Mouse (Mus musculus) limb, embryonic 15.5 days (tissue): ENCODE measurements around the gene Tgfbi. TPM values are rescaled to one million over a fixed set of nuclear protein-coding genes. Genes with fewer than 3 reads are reported as not detected.

ENCODE experiments used
- ATAC-seq: fragments of 200-750 bp; cut with Nextera tagmentation; 2 replicates; pipeline ENCODE4 v1.8.0; 2017; ENCODE audit warnings: low read depth, moderate TSS enrichment; ENCODE audit not compliant: insufficient number of reproducible peaks, low FRiP score, low TSS enrichment
- H3K27ac ChIP-seq: fragments of 300-500 bp; sonication (generic); 2 replicates; pipeline ENCODE4 v1.5.1; 2015; ENCODE audit warnings: moderate library complexity, mild to moderate bottlenecking, inconsistent platforms
- H3K27me3 ChIP-seq: fragments of 300-500 bp; sonication (generic); 2 replicates; pipeline ENCODE4 v1.6.1; 2015; ENCODE audit warnings: inconsistent platforms
- H3K36me3 ChIP-seq: fragments of 300-500 bp; sonication (generic); 2 replicates; pipeline ENCODE4 v1.6.1; 2015; ENCODE audit warnings: inconsistent platforms
- H3K4me1 ChIP-seq: fragments of 300-500 bp; sonication (generic); 2 replicates; pipeline ENCODE4 v1.6.1; 2015; ENCODE audit warnings: inconsistent platforms
- H3K4me2 ChIP-seq: fragments of 300-500 bp; sonication (generic); 2 replicates; pipeline ENCODE4 v1.6.1; 2015; ENCODE audit warnings: mild to moderate bottlenecking, inconsistent platforms
- H3K4me3 ChIP-seq: fragments of 300-500 bp; sonication (generic); 2 replicates; pipeline ENCODE4 v1.5.1; 2015; ENCODE audit warnings: mild to moderate bottlenecking, inconsistent platforms
- H3K9ac ChIP-seq: fragments of 300-500 bp; sonication (generic); 2 replicates; pipeline ENCODE4 v1.6.1; 2015; ENCODE audit warnings: inconsistent platforms
- H3K9me3 ChIP-seq: fragments of 300-500 bp; sonication (generic); 2 replicates; pipeline ENCODE4 v1.6.1; 2016; ENCODE audit warnings: inconsistent platforms
- WGBS: fragments of 180-500 bp; shearing (Covaris S2); methylation state at CpG from one replicate; pipeline ENCODE4 v1.1.7; 2015; 5-methylcytosine and 5-hydroxymethylcytosine counted together
- polyA plus RNA-seq: library from polyadenylated mRNA; unstranded; fragments of >200 nt; fragmentation: Nextera tagmentation; extraction: Ambion mirVana; gene quantifications from 2 replicates; pipeline ENCODE4 v1.2.1, GENCODE M21; 2015

Tgfbi gene
- polyA plus RNA-seq, 1 experiment from 2014 or later: 121 TPM

- Histone ChIP-seq H3K9ac (no peak overlapping the region), H3K9me3 (no peaks in the 10 kb centered on the region), H3K4me2 (no peak overlapping the region), H3K27ac (no peak overlapping the region), H3K27me3 (no peaks in the 10 kb centered on the region), H3K36me3 (no peaks in the 10 kb centered on the region), H3K4me1 (peaks cover 18% of the 10 kb centered on the region), H3K4me3 (no peak overlapping the region)
- 89% methylated on average over 4 of the region's 4 CpGs for WGBS
- no peak for ATAC-seq
Measured at GRCm38 (mm10) chr13:56677731-56678130, 68.4 kb downstream of the Tgfbi start.

- no peak overlapping the region for H3K4me2 ChIP-seq
- H3K9ac ChIP-seq: no peak overlapping the region
- no peak overlapping the region for H3K4me3 ChIP-seq
- H3K27ac ChIP-seq: no peak overlapping the region
- no peaks in the 10 kb centered on the region for H3K9me3 ChIP-seq
- H3K4me1 ChIP-seq: peaks cover 22% of the 10 kb centered on the region
- no peaks in the 10 kb centered on the region for H3K27me3 ChIP-seq
- ATAC-seq: no peak
- no peaks in the 10 kb centered on the region for H3K36me3 ChIP-seq
- WGBS: 46% methylated on average over 10 of the region's 10 CpGs
Measured at GRCm38 (mm10) chr13:56678188-56678787, 69.0 kb downstream of the Tgfbi start.

- no peaks in the 10 kb centered on the region for H3K27me3 ChIP-seq
- ATAC-seq: no peak
- no peak overlapping the region for H3K4me2 ChIP-seq
- H3K4me3 ChIP-seq: no peak overlapping the region
- peaks cover 20% of the 10 kb centered on the region for H3K4me1 ChIP-seq
- no peaks in the 10 kb centered on the region for H3K36me3 ChIP-seq
- no peak overlapping the region for H3K27ac ChIP-seq
- no peaks in the 10 kb centered on the region for H3K9me3 ChIP-seq
- 48% methylated on average over 10 of the region's 10 CpGs for WGBS
- no peak overlapping the region for H3K9ac ChIP-seq
Measured at GRCm38 (mm10) chr13:56678826-56679504, 69.6 kb downstream of the Tgfbi start.

GRCm38 (mm10) chr13:56681924-56682323, 72.6 kb downstream of the Tgfbi start:
- H3K4me1 ChIP-seq: peaks cover 20% of the 10 kb centered on the region
- peak overlapping the region; percentile 52 for H3K27ac ChIP-seq
- 66% methylated on average over 4 of the region's 4 CpGs for WGBS
- 0 out of 2 replicates have a peak overlapping the region, but pooled peaks have one; percentile 28 for H3K4me2 ChIP-seq
- H3K9ac ChIP-seq: no peak overlapping the region
- no peak overlapping the region for H3K4me3 ChIP-seq
- no peaks in the 10 kb centered on the region for H3K27me3 ChIP-seq
- no peaks in the 10 kb centered on the region for H3K9me3 ChIP-seq
- no peak for ATAC-seq
- H3K36me3 ChIP-seq: no peaks in the 10 kb centered on the region

- peaks cover 20% of the 10 kb centered on the region for H3K4me1 ChIP-seq
- H3K4me2 ChIP-seq: peak overlapping the region; percentile 28; the same call in 1 of the 2 replicates
- peak; percentile 78 for ATAC-seq
- H3K9me3 ChIP-seq: no peaks in the 10 kb centered on the region
- whole genome bisulfite sequencing: 51% methylated on average over 17 of the region's 17 CpGs
- H3K9ac ChIP-seq: no peak overlapping the region
- no peaks in the 10 kb centered on the region for H3K27me3 ChIP-seq
- H3K36me3 ChIP-seq: no peaks in the 10 kb centered on the region
- H3K4me3 ChIP-seq: no peak overlapping the region
- H3K27ac ChIP-seq: peak overlapping the region; percentile 52
Measured at GRCm38 (mm10) chr13:56682326-56682725, 73.0 kb downstream of the Tgfbi start.

GRCm38 (mm10) chr13:56683306-56683705, 74.0 kb downstream of the Tgfbi start:
- no peak for ATAC-seq
- Histone ChIP-seq H3K36me3 (no peaks in the 10 kb centered on the region), H3K27ac (no peak overlapping the region), H3K4me1 (peaks cover 20% of the 10 kb centered on the region), H3K9me3 (no peaks in the 10 kb centered on the region), H3K27me3 (no peaks in the 10 kb centered on the region), H3K9ac (no peak overlapping the region), H3K4me3 (no peak overlapping the region), H3K4me2 (no peak overlapping the region)
- WGBS: 75% methylated on average over 7 of the region's 7 CpGs

Other genes starting within 250 kb of the Tgfbi start
- 0.10 and 0.19 TPM in 2 replicates for gene Gm3045, start 182.9 kb upstream of the Tgfbi start, polyA plus RNA-seq
- gene Slc25a48, start 171.2 kb upstream of the Tgfbi start, polyA plus RNA-seq: 2.1 and 2.4 TPM in 2 replicates
- gene Il9, start 127.3 kb upstream of the Tgfbi start, polyA plus RNA-seq: not detected in 2 replicates
- gene Fbxl21, start 87.1 kb upstream of the Tgfbi start, polyA plus RNA-seq: 1.1 and 1.7 TPM in 2 replicates
- gene Lect2, start 61.0 kb upstream of the Tgfbi start, polyA plus RNA-seq: not detected in 2 replicates
- gene Smad5, start 93.5 kb downstream of the Tgfbi start, polyA plus RNA-seq: 27.3 and 30.4 TPM in 2 replicates
- gene Gm45623, start 144.3 kb downstream of the Tgfbi start, polyA plus RNA-seq: 0.62 and 0.79 TPM in 2 replicates